Mouse (Mus musculus) cortical plate, adult 2 months (tissue): ENCODE measurements around the gene Nkx2-5.

Experiments used
- CTCF ChIP-seq: fragments of 200-500 bp; IDR thresholded peaks from 2 replicates; pipeline ENCODE4 v1.5.1; 2011; ENCODE audit warnings: mild to moderate bottlenecking, control low read depth, low read length; ENCODE audit not compliant: insufficient read depth; ENCODE audit errors: extremely low read depth
- POLR2A ChIP-seq: fragments of 200-500 bp; IDR thresholded peaks from 2 replicates; pipeline ENCODE4 v1.6.1; 2011; ENCODE audit warnings: mild to moderate bottlenecking, low read length, control low read depth; ENCODE audit not compliant: insufficient read depth; ENCODE audit errors: extremely low read depth

DNA sequence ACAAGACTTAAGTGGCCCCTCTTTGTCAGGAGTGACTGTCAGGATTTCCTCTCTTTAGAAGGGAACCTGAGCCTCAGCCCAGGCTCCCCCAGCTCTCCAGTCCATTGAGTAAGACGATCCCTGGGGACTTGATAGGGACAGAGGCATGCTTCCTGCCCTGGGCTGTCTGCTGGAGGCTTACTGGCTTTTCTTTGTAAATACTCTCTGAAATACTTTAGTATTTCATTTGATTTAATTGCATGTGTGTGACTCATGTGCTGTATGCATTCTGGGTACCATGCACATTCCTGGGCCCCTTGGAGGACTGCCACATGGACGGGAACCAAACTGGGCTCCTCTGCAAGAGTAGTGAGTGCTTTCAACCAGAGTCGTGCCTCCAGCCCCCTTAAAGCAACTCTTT is 43.1 kb upstream of the Nkx2-5 start:
- TF ChIP-seq CTCF, result no peak
- no peak for TF ChIP-seq POLR2A
